Mouse (Mus musculus) splenic B cell, adult 2 months (primary cell): ENCODE data around the gene Dok1.

Experiments
- DNase-seq: peaks from one replicate; pipeline ENCODE4 v3.0.0-alpha.2; 2011; ENCODE audit warnings: low read depth, low spot score
- H3K27me3 ChIP-seq: 2 replicates; pipeline ENCODE4 v1.6.1; 2012; ENCODE audit warnings: mild to moderate bottlenecking, low read length, moderate library complexity, mixed read lengths; ENCODE audit not compliant: control insufficient read depth, poor library complexity, insufficient read depth, severe bottlenecking
- H3K36me3 ChIP-seq: 2 replicates; pipeline ENCODE4 v1.6.1; 2012; ENCODE audit warnings: mild to moderate bottlenecking, low read length, moderate library complexity, mixed read lengths; ENCODE audit not compliant: control insufficient read depth, poor library complexity, insufficient read depth, severe bottlenecking

Dok1 gene

GRCm38 (mm10) chr6:83014482-83015466 is 18.5 kb downstream of the Dok1 start:
- no peaks in the 10 kb centered on the region for H3K27me3 ChIP-seq
- DNase-seq, result no peak
- H3K36me3 ChIP-seq, result no peaks in the 10 kb centered on the region

DNA sequence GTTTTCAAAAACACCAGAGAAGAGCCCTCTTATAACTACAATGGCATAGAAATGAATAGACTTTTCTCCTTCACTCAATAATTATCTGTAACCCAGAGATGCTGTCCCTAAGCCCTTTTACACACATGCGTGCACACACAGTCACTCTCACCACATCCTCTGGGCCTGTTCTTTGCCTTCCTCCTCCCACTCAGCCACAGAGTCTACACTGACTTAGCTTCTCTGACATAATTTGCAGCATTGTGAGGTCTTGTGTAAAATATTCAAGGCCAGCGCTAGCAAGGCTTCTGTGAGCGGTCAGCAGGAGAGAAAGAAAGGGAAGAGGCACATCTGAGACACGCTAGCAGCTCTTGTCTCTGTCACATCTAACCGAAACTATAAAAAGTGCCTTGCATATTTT is 19.8 kb downstream of the Dok1 start:
- Histone ChIP-seq H3K27me3 (no peaks in the 10 kb centered on the region), H3K36me3 (no peaks in the 10 kb centered on the region)
- peak; percentile 55 for DNase-seq

- Histone ChIP-seq H3K36me3 (no peaks in the 10 kb centered on the region), H3K27me3 (no peaks in the 10 kb centered on the region)
- no peak for DNase-seq
Measured at GRCm38 (mm10) chr6:83011756-83012155, 21.5 kb downstream of the Dok1 start.

- Histone ChIP-seq H3K27me3 (no peaks in the 10 kb centered on the region), H3K36me3 (no peaks in the 10 kb centered on the region)
- DNase-seq, result peak; percentile 38
Measured at GRCm38 (mm10) chr6:83011255-83011654, 22.0 kb downstream of the Dok1 start.

DNA sequence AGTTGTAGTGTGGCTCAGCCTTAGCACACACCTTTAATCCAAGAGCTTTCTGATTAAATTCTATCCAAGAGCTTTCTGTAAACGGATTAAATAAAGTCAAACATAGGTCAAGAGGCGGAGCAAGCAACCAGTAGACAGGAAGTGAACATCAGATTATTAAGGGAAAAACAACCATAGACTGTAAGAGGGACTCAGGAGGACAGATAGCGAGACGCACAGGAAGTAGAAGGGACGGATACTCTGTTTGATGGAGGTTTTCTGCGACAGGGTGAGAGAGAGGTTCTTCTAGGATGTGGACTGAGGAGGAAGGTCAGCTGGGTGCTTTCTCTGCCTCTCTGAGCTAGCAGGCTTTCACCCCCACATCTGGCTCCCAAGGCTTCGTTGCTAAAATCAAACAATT is 23.3 kb downstream of the Dok1 start:
- Histone ChIP-seq H3K36me3 (no peaks in the 10 kb centered on the region), H3K27me3 (no peaks in the 10 kb centered on the region)
- DNase-seq, result no peak

GRCm38 (mm10) chr6:83008659-83009058 is 24.6 kb downstream of the Dok1 start:
- H3K27me3 ChIP-seq, result no peaks in the 10 kb centered on the region
- DNase-seq, result peak; percentile 51
- H3K36me3 ChIP-seq, result no peaks in the 10 kb centered on the region

GRCm38 (mm10) chr6:83006114-83006513 is 27.2 kb downstream of the Dok1 start:
- Histone ChIP-seq H3K27me3 (no peaks in the 10 kb centered on the region), H3K36me3 (no peaks in the 10 kb centered on the region)
- no peak for DNase-seq

GRCm38 (mm10) chr6:83005444-83006011 is 27.7 kb downstream of the Dok1 start:
- H3K27me3 ChIP-seq, result no peaks in the 10 kb centered on the region
- DNase-seq, result no peak
- no peaks in the 10 kb centered on the region for H3K36me3 ChIP-seq

DNA sequence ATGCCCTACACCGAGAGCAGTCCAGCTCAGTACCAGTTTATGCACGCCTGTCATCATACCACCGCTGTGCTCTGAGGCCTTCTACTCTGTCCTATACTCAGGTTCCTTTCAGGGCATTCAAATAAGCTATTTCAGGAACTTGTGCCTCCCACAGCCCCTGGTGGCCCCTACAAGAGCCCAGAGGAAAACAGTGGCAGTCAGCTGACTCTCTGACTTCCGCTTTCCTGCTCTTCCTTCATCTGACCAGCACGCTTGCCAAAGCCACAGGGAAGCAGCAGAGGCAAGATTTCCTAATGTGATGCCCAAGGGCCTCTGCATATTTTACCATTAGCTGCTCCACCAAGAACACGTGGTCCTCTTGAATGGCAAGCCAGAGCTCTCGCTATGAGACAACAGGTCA is 28.4 kb downstream of the Dok1 start:
- H3K36me3 ChIP-seq, result no peaks in the 10 kb centered on the region
- H3K27me3 ChIP-seq, result no peaks in the 10 kb centered on the region
- DNase-seq, result peak; percentile 66

GRCm38 (mm10) chr6:83004309-83004708 is 29.0 kb downstream of the Dok1 start:
- Histone ChIP-seq H3K36me3 (no peaks in the 10 kb centered on the region), H3K27me3 (no peaks in the 10 kb centered on the region)
- no peak for DNase-seq

GRCm38 (mm10) chr6:83003850-83004249 is 29.4 kb downstream of the Dok1 start:
- DNase-seq, result no peak
- Histone ChIP-seq H3K36me3 (no peaks in the 10 kb centered on the region), H3K27me3 (no peaks in the 10 kb centered on the region)

DNA sequence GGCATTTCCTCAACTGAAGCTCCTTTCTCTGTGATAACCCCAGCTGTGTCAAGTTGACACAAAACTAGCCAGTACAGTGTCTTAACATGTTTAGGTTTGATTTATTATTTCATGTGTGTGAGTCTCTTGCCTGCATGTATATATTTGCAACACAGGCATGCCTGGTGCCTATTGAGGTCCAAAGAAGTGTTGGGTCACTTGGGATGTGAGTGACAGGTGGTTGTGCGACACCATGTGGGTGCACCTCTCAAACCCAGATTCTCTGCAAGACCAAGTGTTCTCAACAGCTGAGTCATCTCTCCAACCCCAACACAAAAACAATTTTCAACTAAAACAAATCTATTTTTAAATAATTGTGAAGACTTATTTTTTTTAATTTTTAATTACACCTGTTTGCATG is 30.2 kb downstream of the Dok1 start:
- no peaks in the 10 kb centered on the region for H3K36me3 ChIP-seq
- no peak for DNase-seq

DNA sequence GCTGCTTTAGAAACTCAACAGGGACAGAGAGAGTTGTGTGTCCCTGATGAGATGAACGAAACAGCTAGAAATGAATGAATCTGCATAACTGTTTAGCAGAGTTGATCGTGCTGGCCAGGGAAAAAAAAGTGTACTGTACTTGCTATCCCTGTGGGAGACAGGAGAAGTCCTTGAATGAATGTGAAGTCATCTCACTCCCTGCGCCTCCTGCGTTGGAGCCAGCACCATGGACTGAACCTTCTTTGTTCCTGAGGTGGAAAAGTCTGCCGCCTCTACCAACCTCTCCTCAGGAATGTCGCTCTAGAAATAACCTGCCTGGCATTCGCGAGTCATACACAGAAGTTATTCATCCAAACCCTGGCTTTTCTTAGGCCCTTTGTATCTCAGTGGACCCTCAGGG is 33.3 kb downstream of the Dok1 start:
- DNase-seq, result no peak
- H3K27me3 ChIP-seq, result no peaks in the 10 kb centered on the region
- no peaks in the 10 kb centered on the region for H3K36me3 ChIP-seq

More for the DNA sequence above, 30.2 kb downstream of the Dok1 start:
- no peaks in the 10 kb centered on the region for H3K27me3 ChIP-seq

DNA sequence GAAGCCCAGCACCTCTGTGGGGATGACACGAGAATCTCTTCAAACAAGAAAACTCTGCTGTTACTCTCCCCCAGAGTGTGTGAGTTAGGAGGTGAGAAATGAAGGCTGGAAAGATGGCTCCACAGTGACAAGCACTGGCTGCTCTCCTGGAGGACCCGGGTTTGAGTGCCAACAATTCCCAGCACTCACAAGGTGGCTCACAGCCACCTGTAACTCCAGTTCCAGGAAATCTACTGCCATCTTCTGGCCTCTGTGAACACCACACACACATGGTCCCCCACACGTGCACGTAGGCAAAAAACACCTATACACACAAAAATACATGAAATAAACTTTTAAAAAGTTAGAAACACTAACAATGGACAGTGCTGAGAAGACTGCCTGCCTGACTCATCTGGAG is 34.9 kb downstream of the Dok1 start:
- peak; percentile 35 for DNase-seq

DNA sequence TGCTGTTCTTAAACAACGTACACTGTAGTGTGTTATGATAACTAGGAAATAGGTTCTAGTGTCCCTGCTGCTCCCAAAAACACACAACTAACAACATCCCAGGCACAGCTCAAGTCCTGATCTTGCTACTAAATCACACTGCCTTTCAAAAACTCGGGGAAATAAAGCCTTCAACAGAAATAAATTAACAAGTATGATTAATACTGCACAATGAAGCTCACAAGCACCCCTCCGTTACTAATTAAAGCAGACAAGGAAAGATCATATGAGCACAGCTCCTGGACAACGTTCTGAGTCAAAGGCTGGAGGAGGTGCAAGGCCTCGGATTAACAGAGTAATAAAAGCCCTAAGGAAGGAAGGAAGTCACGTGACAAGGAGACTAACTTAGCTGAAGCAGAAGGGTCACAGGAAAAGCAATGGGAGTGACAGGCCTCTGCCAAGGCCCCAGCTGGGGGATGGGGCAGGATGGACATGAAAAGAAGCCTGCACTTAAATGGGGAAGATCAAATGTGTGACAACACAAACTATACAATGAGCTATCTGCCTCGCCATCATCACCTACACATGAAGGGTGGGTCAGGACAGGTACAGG is 35.7 kb downstream of the Dok1 start:
- no peak for DNase-seq
- H3K27me3 ChIP-seq, result no peaks in the 10 kb centered on the region
- H3K36me3 ChIP-seq, result no peaks in the 10 kb centered on the region

More for the DNA sequence above, 34.9 kb downstream of the Dok1 start:
- no peaks in the 10 kb centered on the region for H3K36me3 ChIP-seq
- H3K27me3 ChIP-seq, result no peaks in the 10 kb centered on the region
